Mouse (Mus musculus): ENCODE results near the gene Akt1. TPM values are rescaled to one million over a fixed set of nuclear protein-coding genes. Genes with fewer than 3 reads are reported as not detected.

The Akt1 gene
- total RNA-seq (2021) (100 to 1,000 TPM; 189 to 207 TPM), polyA plus RNA-seq (2012; rRNA removed) (148 and 149 TPM in 2 replicates)
- long read RNA-seq, transcript Akt1-201 (14 exons, 2,690 nt) = major isoform, 432 of 466 reads
- long read RNA-seq, partial matches to known transcripts = 13 of 466 reads
- long read RNA-seq, other reads (novel, unspliced or antisense) = 21 of 466 reads

DNA sequence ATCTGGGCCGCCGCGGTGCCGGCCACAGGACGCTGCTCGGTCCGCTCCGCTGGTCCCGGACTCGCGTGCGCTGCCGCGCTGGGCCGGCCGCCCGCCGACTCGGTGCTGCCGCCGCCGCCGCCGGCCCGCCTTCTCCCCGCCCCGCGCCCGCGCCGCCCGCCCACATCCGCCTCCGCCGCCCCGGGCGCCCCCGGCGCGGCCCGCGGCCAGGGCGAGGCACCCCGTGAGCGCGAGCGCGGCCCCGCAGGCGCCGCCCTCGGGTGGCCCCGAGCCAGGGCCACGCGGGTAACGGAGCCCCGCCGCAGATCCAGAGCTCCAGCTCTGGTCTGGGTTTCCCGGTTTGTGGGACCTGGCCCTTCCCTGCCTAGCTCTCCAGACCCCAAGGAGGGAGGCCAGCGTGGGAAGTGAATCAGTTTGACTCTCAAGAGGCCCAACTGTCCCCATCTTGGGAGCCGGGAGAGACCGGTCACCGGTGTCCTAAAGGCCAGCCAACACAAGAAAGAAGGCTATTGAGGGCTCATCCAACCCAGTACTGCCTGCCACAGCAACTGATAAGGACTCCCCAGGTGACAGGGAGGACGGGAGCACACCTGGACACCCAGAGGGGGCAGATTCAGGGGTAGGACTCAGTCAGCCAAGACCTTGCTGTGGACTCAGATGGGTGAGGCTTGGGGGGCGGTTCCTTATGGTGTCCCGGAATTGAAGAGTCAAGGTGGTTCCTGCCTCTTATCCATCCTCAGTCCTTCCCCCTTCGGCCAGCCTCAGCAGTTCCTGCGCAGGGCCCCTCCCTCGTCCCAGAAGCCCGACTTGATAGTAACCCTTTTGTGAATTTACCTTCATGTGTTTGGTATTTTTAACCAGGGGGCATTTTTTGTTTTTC lies at the start of gene Akt1:
Gene Akt1 (minus strand): TSS at position 753 of the 880 bp plus-strand sequence.
- DNase-seq = peak; percentile 86 to 87
- H3K36me3 ChIP-seq (ENCODE audit: control insufficient read depth, insufficient read depth, low read length) = peaks cover 8% of the 10 kb centered on the region; the same call in 1 of the 2 replicates
- WGBS = 13% methylated on average over 62 of the region's 70 CpGs
- intact Hi-C loops (cut with DNase I) = loop anchor here (2.0 kb wide), 2 partner anchors 16 to 32 kb away; no protein-coding TSS in a partner anchor
- peak within 1 kb of the TSS; percentile 69 for H3K4me3 ChIP-seq
- H3K27ac ChIP-seq = peak within 1 kb of the TSS; percentile 96
- no peaks in the 10 kb centered on the region for H3K27me3 ChIP-seq (ENCODE audit: control insufficient read depth, insufficient read depth, low read length)
- peaks cover 9% of the 10 kb centered on the region for H3K79me2 ChIP-seq (replicated peaks; ENCODE audit: control insufficient read depth, insufficient read depth, low read length)
- H3K4me1 ChIP-seq (ENCODE audit: control insufficient read depth, insufficient read depth, low read length) = peaks cover 33% of the 10 kb centered on the region
- TF ChIP-seq POLR2A (IDR thresholded peaks at IDR 0.05; ENCODE audit: insufficient read depth, low read depth, low read length) (peak; percentile 29; the same call in 1 of the 2 replicates), CTCF (IDR thresholded peaks at IDR 0.05) (no peak), EP300 (IDR thresholded peaks at IDR 0.05; ENCODE audit: insufficient read depth, low read depth, low read length) (0 out of 2 replicates have a peak, but pooled peaks have one; percentile 20)
- H3K9ac ChIP-seq (ENCODE audit: low read depth, low read length) = peak within 1 kb of the TSS; percentile 99

DNA sequence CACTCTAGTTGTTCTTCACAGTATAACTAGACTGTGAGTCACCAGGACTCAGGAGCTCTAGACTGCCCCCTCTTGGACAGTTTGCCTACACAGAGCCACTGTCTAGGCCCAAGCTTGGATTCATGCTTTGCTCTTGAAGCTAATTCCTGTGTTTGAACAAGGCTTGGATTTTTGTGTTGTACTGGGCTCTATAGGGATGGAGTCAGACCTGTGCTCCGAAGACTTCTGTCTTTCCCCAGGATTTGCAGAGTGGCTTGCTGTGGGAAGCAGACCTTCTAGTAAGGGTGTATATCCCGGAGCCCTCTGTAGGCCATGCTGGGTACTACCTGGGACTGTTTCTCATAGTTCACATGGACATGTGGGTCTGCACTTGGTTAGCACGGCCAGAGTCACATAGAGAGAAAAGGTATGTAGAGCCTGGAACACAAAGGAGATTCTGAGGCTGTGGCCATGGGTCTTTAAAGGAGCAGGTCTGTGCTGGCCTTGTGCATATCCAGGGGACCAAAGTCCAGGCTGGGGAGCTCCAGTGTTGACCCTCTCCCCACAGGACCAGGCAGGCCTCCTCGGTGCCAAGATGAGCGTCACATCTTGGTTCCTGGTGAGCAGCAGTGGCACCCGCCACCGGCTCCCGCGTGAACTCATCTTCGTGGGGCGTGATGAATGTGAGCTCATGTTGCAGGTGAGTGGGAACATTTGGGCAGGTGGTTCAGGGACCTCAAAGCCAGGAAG lies 49.6 kb upstream of the Akt1 start:
- DNase-seq = peak; percentile 64 to 72
- WGBS = 81% methylated on average over 11 of the region's 11 CpGs
- TF ChIP-seq CTCF (IDR thresholded peaks at IDR 0.05) (peak; percentile 77), POLR2A (IDR thresholded peaks at IDR 0.05; ENCODE audit: insufficient read depth, low read depth, low read length) (no peak), EP300 (IDR thresholded peaks at IDR 0.05; ENCODE audit: insufficient read depth, low read depth, low read length) (no peak)
- H3K27ac ChIP-seq = no peak overlapping the region
- H3K27me3 ChIP-seq (ENCODE audit: control insufficient read depth, insufficient read depth, low read length) = no peaks in the 10 kb centered on the region; the same call in 1 of the 2 replicates
- intact Hi-C loops (cut with DNase I) = no loop called here
- H3K4me1 ChIP-seq (ENCODE audit: control insufficient read depth, insufficient read depth, low read length) = peaks cover 3% of the 10 kb centered on the region; the same call in 1 of the 2 replicates
- no peaks in the 10 kb centered on the region for H3K79me2 ChIP-seq (replicated peaks; ENCODE audit: control insufficient read depth, insufficient read depth, low read length)
- H3K36me3 ChIP-seq (ENCODE audit: control insufficient read depth, insufficient read depth, low read length) = no peaks in the 10 kb centered on the region
- H3K4me3 ChIP-seq = no peak overlapping the region
- no peak overlapping the region for H3K9ac ChIP-seq (ENCODE audit: low read depth, low read length)

DNA sequence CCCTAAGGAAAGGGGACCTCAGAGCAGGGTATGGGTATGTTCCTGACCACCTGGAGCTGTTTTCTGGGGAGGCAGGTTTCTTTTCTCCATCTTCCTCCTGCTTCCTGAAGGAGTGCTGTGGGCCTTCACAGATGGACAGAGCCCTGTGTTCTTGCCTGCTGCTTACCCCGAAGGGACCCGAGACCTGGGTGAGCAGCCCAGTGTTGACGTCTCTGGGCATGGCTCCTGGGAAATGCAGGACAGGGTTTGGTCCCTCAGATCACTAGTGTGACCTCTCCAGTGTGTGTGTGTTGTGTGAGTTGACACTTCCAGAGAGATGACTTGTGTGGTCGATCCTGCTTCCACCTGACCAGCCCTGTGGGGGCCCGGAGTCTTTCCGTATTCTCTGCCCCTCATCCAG lies 48.8 kb upstream of the Akt1 start:
- no peaks in the 10 kb centered on the region for H3K79me2 ChIP-seq (replicated peaks; ENCODE audit: control insufficient read depth, insufficient read depth, low read length)
- H3K36me3 ChIP-seq (ENCODE audit: control insufficient read depth, insufficient read depth, low read length) = no peaks in the 10 kb centered on the region
- H3K27me3 ChIP-seq (ENCODE audit: control insufficient read depth, insufficient read depth, low read length) = no peaks in the 10 kb centered on the region; the same call in 1 of the 2 replicates
- intact Hi-C loops (cut with DNase I) = no loop called here
- peaks cover 3% of the 10 kb centered on the region; the same call in 1 of the 2 replicates for H3K4me1 ChIP-seq (ENCODE audit: control insufficient read depth, insufficient read depth, low read length)
- DNase-seq = no peak
- TF ChIP-seq POLR2A (IDR thresholded peaks at IDR 0.05; ENCODE audit: insufficient read depth, low read depth, low read length) = no peak
- TF ChIP-seq EP300 (IDR thresholded peaks at IDR 0.05; ENCODE audit: insufficient read depth, low read depth, low read length) = no peak
- TF ChIP-seq CTCF (IDR thresholded peaks at IDR 0.05) = no peak
- no peak overlapping the region for H3K9ac ChIP-seq (ENCODE audit: low read depth, low read length)
- 98% methylated on average over 6 of the region's 6 CpGs for WGBS
- H3K27ac ChIP-seq = no peak overlapping the region
- no peak overlapping the region for H3K4me3 ChIP-seq

DNA sequence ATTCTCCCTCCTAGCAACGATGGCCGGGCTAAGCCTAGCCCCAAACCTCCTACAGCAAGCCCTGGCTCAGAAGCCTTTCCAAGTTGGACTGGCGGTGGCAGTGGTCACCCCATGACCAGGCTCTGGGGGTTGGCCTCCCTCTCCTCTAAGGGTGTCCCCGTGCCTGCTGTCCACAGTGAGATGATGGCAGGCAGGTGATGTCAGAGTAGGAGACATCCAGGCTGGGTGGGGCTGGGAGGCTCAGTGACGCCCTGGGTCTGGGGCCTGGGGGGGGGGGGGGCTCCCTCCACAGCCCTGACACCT lies 48.3 kb upstream of the Akt1 start:
- H3K9ac ChIP-seq (ENCODE audit: low read depth, low read length) = peak overlapping the region; percentile 88
- intact Hi-C loops (cut with DNase I) = no loop called here
- 26% methylated on average over 5 of the region's 5 CpGs for WGBS
- H3K27ac ChIP-seq = no peak overlapping the region
- no peak for TF ChIP-seq CTCF (IDR thresholded peaks at IDR 0.05)
- TF ChIP-seq EP300 (IDR thresholded peaks at IDR 0.05; ENCODE audit: insufficient read depth, low read depth, low read length) = no peak
- TF ChIP-seq POLR2A (IDR thresholded peaks at IDR 0.05; ENCODE audit: insufficient read depth, low read depth, low read length) = no peak
- no peak for DNase-seq
- no peaks in the 10 kb centered on the region for H3K36me3 ChIP-seq (ENCODE audit: control insufficient read depth, insufficient read depth, low read length)
- peak overlapping the region; percentile 71 for H3K4me3 ChIP-seq
- H3K79me2 ChIP-seq (replicated peaks; ENCODE audit: control insufficient read depth, insufficient read depth, low read length) = no peaks in the 10 kb centered on the region
- peaks cover 3% of the 10 kb centered on the region; the same call in 1 of the 2 replicates for H3K4me1 ChIP-seq (ENCODE audit: control insufficient read depth, insufficient read depth, low read length)
- no peaks in the 10 kb centered on the region; the same call in 1 of the 2 replicates for H3K27me3 ChIP-seq (ENCODE audit: control insufficient read depth, insufficient read depth, low read length)

DNA sequence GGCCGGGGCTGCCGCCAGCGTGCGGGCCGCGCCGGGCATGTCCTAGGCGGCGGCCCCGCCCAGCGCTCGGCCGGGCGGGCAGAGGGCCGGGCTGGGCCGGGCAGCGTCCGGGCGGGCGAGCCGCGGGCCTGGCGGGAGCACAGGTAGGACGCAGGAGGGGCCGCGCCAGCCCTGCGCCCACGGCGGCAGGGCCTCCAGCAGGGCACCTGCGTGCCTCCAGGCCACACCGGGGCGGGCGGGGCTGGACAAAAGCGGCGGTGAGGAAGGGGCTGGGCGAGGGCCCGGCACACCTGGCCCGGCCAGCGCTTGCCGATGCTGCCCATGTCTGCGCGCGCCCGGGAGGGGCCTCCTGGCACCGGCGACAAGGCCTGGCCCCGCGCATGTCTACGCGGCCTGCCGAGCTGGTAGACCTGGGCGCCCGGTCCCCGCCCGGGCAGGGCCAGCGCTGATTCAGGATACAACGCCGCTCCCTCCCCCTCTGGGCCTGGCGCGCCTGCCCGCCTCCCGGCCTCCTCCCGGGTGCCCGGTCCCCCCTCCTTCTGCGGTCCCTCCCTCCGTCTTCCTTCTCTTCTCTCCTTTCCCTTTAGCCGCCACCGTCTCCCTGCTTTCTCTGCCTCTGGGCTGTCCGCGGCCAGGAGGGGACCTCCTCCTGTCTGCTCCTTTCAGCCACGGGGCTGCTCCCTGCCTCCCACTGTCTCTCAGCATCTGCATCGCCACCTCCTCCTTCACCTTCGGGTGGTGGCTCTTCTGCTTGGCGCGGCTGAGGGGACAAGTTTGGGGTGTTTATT lies 47.8 kb upstream of the Akt1 start:
- H3K4me1 ChIP-seq (ENCODE audit: control insufficient read depth, insufficient read depth, low read length) = peaks cover 3% of the 10 kb centered on the region; the same call in 1 of the 2 replicates
- H3K27me3 ChIP-seq (ENCODE audit: control insufficient read depth, insufficient read depth, low read length) = no peaks in the 10 kb centered on the region; the same call in 1 of the 2 replicates
- peak overlapping the region; percentile 71 for H3K4me3 ChIP-seq
- no peaks in the 10 kb centered on the region for H3K36me3 ChIP-seq (ENCODE audit: control insufficient read depth, insufficient read depth, low read length)
- intact Hi-C loops (cut with DNase I) = no loop called here
- 1% methylated on average over 68 of the region's 75 CpGs for WGBS
- peak; percentile 70 to 71 for DNase-seq
- H3K79me2 ChIP-seq (replicated peaks; ENCODE audit: control insufficient read depth, insufficient read depth, low read length) = no peaks in the 10 kb centered on the region
- TF ChIP-seq EP300 (IDR thresholded peaks at IDR 0.05; ENCODE audit: insufficient read depth, low read depth, low read length) = no peak
- no peak for TF ChIP-seq CTCF (IDR thresholded peaks at IDR 0.05)
- no peak for TF ChIP-seq POLR2A (IDR thresholded peaks at IDR 0.05; ENCODE audit: insufficient read depth, low read depth, low read length)
- peak overlapping the region; percentile 56 for H3K27ac ChIP-seq
- H3K9ac ChIP-seq (ENCODE audit: low read depth, low read length) = peak overlapping the region; percentile 88
